Mouse (Mus musculus): ENCODE data around the gene Actr2. TPM values are rescaled to one million over a fixed set of nuclear protein-coding genes. Genes with fewer than 3 reads are reported as not detected.

The Actr2 gene
- polyA plus RNA-seq, 2 experiments: 62.6 to 64.4 TPM

- H3K4me1 ChIP-seq (ENCODE audit: control insufficient read depth, insufficient read depth, low read length): no peaks in the 10 kb centered on the region
- 86% methylated on average over 3 of the region's 3 CpGs for WGBS
- no peak overlapping the region for H3K4me3 ChIP-seq (replicated peaks; ENCODE audit: low read length)
- no peak for TF ChIP-seq POLR2A (IDR thresholded peaks at IDR 0.05; ENCODE audit: borderline replicate concordance, extremely low read depth, insufficient read depth, insufficient read length)
- H3K27me3 ChIP-seq (ENCODE audit: control insufficient read depth, insufficient read depth, low read length): no peaks in the 10 kb centered on the region
- no peak overlapping the region for H3K4me2 ChIP-seq (replicated peaks; ENCODE audit: low read depth, low read length, severe bottlenecking)
- H3K9me3 ChIP-seq (ENCODE audit: control insufficient read depth, low read length): no peaks in the 10 kb centered on the region
- peaks cover 50% of the 10 kb centered on the region for H3K36me3 ChIP-seq (ENCODE audit: control insufficient read depth, insufficient read depth, low read length)
- DNase-seq (ENCODE audit: low spot score): no peak
- ATAC-seq (ENCODE audit: low FRiP score, low read depth): no peak
- H3K27ac ChIP-seq (replicated peaks; ENCODE audit: low read depth, low read length): no peak overlapping the region
- no peak overlapping the region for H3K9ac ChIP-seq (ENCODE audit: low read depth, low read length, severe bottlenecking)
Observed at GRCm38 (mm10) chr11:20059736-20060135, 53.0 kb downstream of the Actr2 start.

- Histone ChIP-seq H3K36me3 (ENCODE audit: control insufficient read depth, insufficient read depth, low read length) (peaks cover 48% of the 10 kb centered on the region), H3K4me3 (replicated peaks; ENCODE audit: low read length) (no peak overlapping the region), H3K4me2 (replicated peaks; ENCODE audit: low read depth, low read length, severe bottlenecking) (no peak overlapping the region), H3K27me3 (ENCODE audit: control insufficient read depth, insufficient read depth, low read length) (no peaks in the 10 kb centered on the region), H3K4me1 (ENCODE audit: control insufficient read depth, insufficient read depth, low read length) (no peaks in the 10 kb centered on the region), H3K27ac (replicated peaks; ENCODE audit: low read depth, low read length) (no peak overlapping the region), H3K9me3 (ENCODE audit: control insufficient read depth, low read length) (no peaks in the 10 kb centered on the region), H3K9ac (ENCODE audit: low read depth, low read length, severe bottlenecking) (no peak overlapping the region)
- 87% methylated on average over 2 of the region's 2 CpGs for WGBS
- DNase-seq (ENCODE audit: low spot score) (no peak), ATAC-seq (ENCODE audit: low FRiP score, low read depth) (no peak)
- TF ChIP-seq POLR2A (IDR thresholded peaks at IDR 0.05; ENCODE audit: borderline replicate concordance, extremely low read depth, insufficient read depth, insufficient read length): no peak
Observed at GRCm38 (mm10) chr11:20057429-20057828, 55.3 kb downstream of the Actr2 start.

- Histone ChIP-seq H3K27me3 (ENCODE audit: control insufficient read depth, insufficient read depth, low read length) (no peaks in the 10 kb centered on the region), H3K36me3 (ENCODE audit: control insufficient read depth, insufficient read depth, low read length) (peaks cover 44% of the 10 kb centered on the region), H3K9me3 (ENCODE audit: control insufficient read depth, low read length) (no peaks in the 10 kb centered on the region), H3K4me3 (replicated peaks; ENCODE audit: low read length) (no peak overlapping the region), H3K27ac (replicated peaks; ENCODE audit: low read depth, low read length) (no peak overlapping the region), H3K4me2 (replicated peaks; ENCODE audit: low read depth, low read length, severe bottlenecking) (no peak overlapping the region), H3K9ac (ENCODE audit: low read depth, low read length, severe bottlenecking) (no peak overlapping the region), H3K4me1 (ENCODE audit: control insufficient read depth, insufficient read depth, low read length) (no peaks in the 10 kb centered on the region)
- WGBS: 89% methylated on average over 1 of the region's 1 CpGs
- ATAC-seq (ENCODE audit: low FRiP score, low read depth) (no peak), DNase-seq (ENCODE audit: low spot score) (no peak)
- no peak for TF ChIP-seq POLR2A (IDR thresholded peaks at IDR 0.05; ENCODE audit: borderline replicate concordance, extremely low read depth, insufficient read depth, insufficient read length)
Observed at GRCm38 (mm10) chr11:20056168-20056567, 56.5 kb downstream of the Actr2 start.

DNA sequence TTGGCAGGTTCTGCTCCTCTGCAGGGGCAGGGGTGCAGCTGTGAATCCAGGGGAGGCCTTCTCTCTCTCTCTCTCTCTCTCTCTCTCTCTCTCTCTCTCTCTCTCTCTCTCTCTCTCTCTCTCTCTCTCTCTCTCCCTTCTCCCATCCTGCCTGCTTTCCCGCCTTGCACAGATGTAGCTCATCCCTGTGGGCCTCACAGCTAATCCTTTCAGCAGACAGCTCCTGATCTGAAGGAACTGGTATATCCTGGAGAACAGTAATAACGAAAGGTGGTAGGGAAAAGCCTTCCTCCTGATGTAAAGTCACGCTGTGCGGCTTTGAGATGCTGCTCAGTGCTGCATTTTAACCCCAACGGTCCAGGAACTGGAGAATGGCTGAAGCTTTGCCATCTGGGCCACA is 58.1 kb downstream of the Actr2 start:
- Histone ChIP-seq H3K4me2 (replicated peaks; ENCODE audit: low read depth, low read length, severe bottlenecking) (no peak overlapping the region), H3K27ac (replicated peaks; ENCODE audit: low read depth, low read length) (no peak overlapping the region), H3K36me3 (ENCODE audit: control insufficient read depth, insufficient read depth, low read length) (peaks cover 29% of the 10 kb centered on the region), H3K27me3 (ENCODE audit: control insufficient read depth, insufficient read depth, low read length) (no peaks in the 10 kb centered on the region), H3K4me1 (ENCODE audit: control insufficient read depth, insufficient read depth, low read length) (no peaks in the 10 kb centered on the region), H3K9ac (ENCODE audit: low read depth, low read length, severe bottlenecking) (no peak overlapping the region), H3K9me3 (ENCODE audit: control insufficient read depth, low read length) (no peaks in the 10 kb centered on the region), H3K4me3 (replicated peaks; ENCODE audit: low read length) (no peak overlapping the region)
- no peak for TF ChIP-seq POLR2A (IDR thresholded peaks at IDR 0.05; ENCODE audit: borderline replicate concordance, extremely low read depth, insufficient read depth, insufficient read length)
- ATAC-seq (ENCODE audit: low FRiP score, low read depth) (no peak), DNase-seq (ENCODE audit: low spot score) (no peak)
- 33% methylated on average over 5 of the region's 5 CpGs for WGBS

- Histone ChIP-seq H3K4me1 (ENCODE audit: control insufficient read depth, insufficient read depth, low read length) (no peaks in the 10 kb centered on the region), H3K27ac (replicated peaks; ENCODE audit: low read depth, low read length) (no peak overlapping the region), H3K9me3 (ENCODE audit: control insufficient read depth, low read length) (no peaks in the 10 kb centered on the region), H3K36me3 (ENCODE audit: control insufficient read depth, insufficient read depth, low read length) (peaks cover 23% of the 10 kb centered on the region), H3K27me3 (ENCODE audit: control insufficient read depth, insufficient read depth, low read length) (no peaks in the 10 kb centered on the region), H3K9ac (ENCODE audit: low read depth, low read length, severe bottlenecking) (no peak overlapping the region), H3K4me3 (replicated peaks; ENCODE audit: low read length) (no peak overlapping the region), H3K4me2 (replicated peaks; ENCODE audit: low read depth, low read length, severe bottlenecking) (no peak overlapping the region)
- TF ChIP-seq POLR2A (IDR thresholded peaks at IDR 0.05; ENCODE audit: borderline replicate concordance, extremely low read depth, insufficient read depth, insufficient read length): no peak
- ATAC-seq (ENCODE audit: low FRiP score, low read depth) (no peak), DNase-seq (ENCODE audit: low spot score) (no peak)
- 53% methylated on average over 3 of the region's 3 CpGs for WGBS
Observed at GRCm38 (mm10) chr11:20053951-20054350, 58.8 kb downstream of the Actr2 start.

All from limb, embryonic 14.5 days (tissue).